In the genomic region with DNA sequence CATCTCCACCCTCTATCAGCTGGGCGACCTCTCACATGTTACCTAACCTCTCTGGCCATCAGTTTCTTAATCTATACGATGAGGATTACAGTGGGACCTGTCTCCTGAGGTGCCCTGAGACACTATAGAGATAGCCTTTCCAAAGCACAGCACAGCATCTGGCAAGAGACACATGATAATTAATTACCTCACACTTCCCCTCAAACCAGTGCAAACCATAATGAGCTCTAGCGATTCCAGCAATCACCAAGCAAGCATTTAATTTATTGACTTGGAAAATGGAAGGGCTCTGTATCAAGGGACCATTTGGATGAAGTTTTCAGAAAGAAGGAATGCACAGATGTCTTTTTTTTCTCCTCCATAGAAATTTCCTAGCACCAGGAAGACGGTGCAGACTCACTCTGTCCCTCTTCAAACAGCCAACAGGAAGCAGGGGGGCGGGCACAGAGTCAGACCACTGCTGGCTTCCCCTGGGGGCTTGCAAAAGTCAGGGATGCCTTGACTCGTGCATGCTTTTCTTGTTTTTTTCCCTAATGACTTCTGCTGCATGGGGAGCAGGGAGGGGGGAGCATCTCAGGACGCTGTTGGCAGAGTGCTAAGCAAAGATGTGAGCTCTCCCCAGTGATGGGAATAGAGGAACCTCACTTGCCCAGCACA, we compare ENCODE assay signal across 15 mouse cellular contexts. TPM values are rescaled to one million over a fixed set of nuclear protein-coding genes. Genes with fewer than 3 reads are reported as not detected.
DNase-seq lines count a peak whose midpoint lies in the region; ATAC-seq and TF ChIP-seq lines count a peak whose summit lies in the region.
"Had no signal": no experiment of that assay in that cellular context is flagged by ENCODE, and none has a peak within 500 bp of the region (broad histone marks: within the 10 kb centered on the region; RNA-seq: fewer than 3 reads in every experiment).

No protein-coding gene starts in this region.

- peak overlapping the region; percentile 25 for H3K27ac ChIP-seq in forebrain, embryonic 13.5 days
- H3K27ac ChIP-seq in forebrain, embryonic 11.5 days (ENCODE audit: low read depth, low read length), result no peak overlapping the region
- H3K27ac ChIP-seq in kidney, embryonic 15.5 days, result 0 out of 2 replicates have a peak overlapping the region, but pooled peaks have one; percentile 47
- H3K27ac ChIP-seq in hindbrain, embryonic 15.5 days (replicated peaks), result 0 out of 2 replicates have a peak overlapping the region, but pooled peaks have one; percentile 28
- H3K27ac ChIP-seq: layer of hippocampus, adult 2 months had no signal

- no peak for TF ChIP-seq POLR2A in brain, embryonic 14.5 days (IDR thresholded peaks at IDR 0.05; ENCODE audit: borderline replicate concordance, extremely low read depth, insufficient read depth, insufficient read length, poor library complexity, severe bottlenecking)

- TF ChIP-seq CTCF in brain, embryonic 14.5 days (IDR thresholded peaks at IDR 0.05; ENCODE audit: borderline replicate concordance, extremely low read depth, insufficient read depth, insufficient read length), result no peak

- no peak for DNase-seq in forebrain, embryonic 11.5 days (ENCODE audit: low spot score)
- DNase-seq in kidney, adult 9 months, result no peak
- peak; percentile 69 for DNase-seq in brain, embryonic 14.5 days (ENCODE audit: low read depth)
- no peak for DNase-seq in adrenal gland, postnatal 4 days (ENCODE audit: low spot score in 2 of 2)
- DNase-seq: cerebellum, adult 8-10 months; thymus, postnatal 25 days had no signal

- H3K36me3 ChIP-seq in forebrain, embryonic 13.5 days (ENCODE audit: poor library complexity, severe bottlenecking), result no peaks in the 10 kb centered on the region
- no peaks in the 10 kb centered on the region for H3K36me3 ChIP-seq in forebrain, embryonic 11.5 days (ENCODE audit: control insufficient read depth, insufficient read depth, low read length)
- no peaks in the 10 kb centered on the region for H3K36me3 ChIP-seq in kidney, embryonic 15.5 days
- no peaks in the 10 kb centered on the region for H3K36me3 ChIP-seq in hindbrain, embryonic 15.5 days

- H3K9ac ChIP-seq in forebrain, embryonic 13.5 days, result no peak overlapping the region
- no peak overlapping the region for H3K9ac ChIP-seq in forebrain, embryonic 11.5 days (ENCODE audit: low read length)
- no peak overlapping the region for H3K9ac ChIP-seq in kidney, embryonic 15.5 days
- H3K9ac ChIP-seq in hindbrain, embryonic 15.5 days, result no peak overlapping the region

- H3K4me2 ChIP-seq in forebrain, embryonic 13.5 days, result no peak overlapping the region
- no peak overlapping the region for H3K4me2 ChIP-seq in forebrain, embryonic 11.5 days (ENCODE audit: low read depth, low read length, severe bottlenecking)
- H3K4me2 ChIP-seq in kidney, embryonic 15.5 days, result no peak overlapping the region
- no peak overlapping the region for H3K4me2 ChIP-seq in hindbrain, embryonic 15.5 days
- H3K4me2 ChIP-seq: heart, embryonic 11.5 days had no signal

- no peaks in the 10 kb centered on the region for H3K9me3 ChIP-seq in forebrain, embryonic 13.5 days (replicated peaks)
- H3K9me3 ChIP-seq in forebrain, embryonic 11.5 days (ENCODE audit: control insufficient read depth, low read length), result no peaks in the 10 kb centered on the region
- H3K9me3 ChIP-seq in kidney, embryonic 15.5 days (replicated peaks), result no peaks in the 10 kb centered on the region
- H3K9me3 ChIP-seq in hindbrain, embryonic 15.5 days, result no peaks in the 10 kb centered on the region

- no peaks in the 10 kb centered on the region for H3K27me3 ChIP-seq in forebrain, embryonic 13.5 days
- H3K27me3 ChIP-seq in forebrain, embryonic 11.5 days (ENCODE audit: control insufficient read depth, insufficient read depth, low read length), result no peaks in the 10 kb centered on the region
- H3K27me3 ChIP-seq in kidney, embryonic 15.5 days, result no peaks in the 10 kb centered on the region
- H3K27me3 ChIP-seq in hindbrain, embryonic 15.5 days, result no peaks in the 10 kb centered on the region

- peaks cover 17% of the 10 kb centered on the region for H3K4me1 ChIP-seq in forebrain, embryonic 13.5 days
- no peaks in the 10 kb centered on the region for H3K4me1 ChIP-seq in forebrain, embryonic 11.5 days (replicated peaks; ENCODE audit: control insufficient read depth, insufficient read depth, low read length)
- H3K4me1 ChIP-seq in kidney, embryonic 15.5 days, result peaks cover 8% of the 10 kb centered on the region
- peaks cover 12% of the 10 kb centered on the region for H3K4me1 ChIP-seq in hindbrain, embryonic 15.5 days (replicated peaks)

- 0 out of 2 replicates have a peak, but pooled peaks have one; percentile 45 for ATAC-seq in forebrain, embryonic 13.5 days
- no peak for ATAC-seq in forebrain, embryonic 11.5 days (replicated peaks; ENCODE audit: low FRiP score)
- peak; percentile 46; the same call in 1 of the 2 replicates for ATAC-seq in kidney, embryonic 15.5 days (replicated peaks; ENCODE audit: low FRiP score)
- ATAC-seq in hindbrain, embryonic 15.5 days (ENCODE audit: low FRiP score, low read depth), result no peak; the same call in 1 of the 2 replicates
- no peak for ATAC-seq in CD4-positive, CD25-positive, alpha-beta regulatory T cell, adult 4 months

- no peak overlapping the region for H3K4me3 ChIP-seq in forebrain, embryonic 13.5 days
- no peak overlapping the region for H3K4me3 ChIP-seq in forebrain, embryonic 11.5 days (ENCODE audit: low read depth, low read length)
- no peak overlapping the region for H3K4me3 ChIP-seq in kidney, embryonic 15.5 days (replicated peaks)
- H3K4me3 ChIP-seq in hindbrain, embryonic 15.5 days, result no peak overlapping the region
- H3K4me3 ChIP-seq: layer of hippocampus, adult 2 months; myocyte had no signal

- 48% methylated on average over 7 of the region's 7 CpGs for WGBS in forebrain, embryonic 13.5 days
- WGBS in forebrain, embryonic 11.5 days, result 60% methylated on average over 7 of the region's 7 CpGs
- 28% methylated on average over 7 of the region's 7 CpGs for WGBS in kidney, embryonic 15.5 days
- WGBS in hindbrain, embryonic 15.5 days, result 39% methylated on average over 7 of the region's 7 CpGs

RNA-seq across cellular contexts. Expression of a gene that starts 34.2 kb away (rescaled TPM):
- not detected in 2 replicates for polyA plus RNA-seq in forebrain, embryonic 13.5 days (2015; fragmentation: Nextera tagmentation; extraction: Ambion mirVana)
- polyA plus RNA-seq in forebrain, embryonic 11.5 days (2014; fragmentation: Nextera tagmentation; extraction: Ambion mirVana), result not detected in 2 replicates
- 0.05 TPM in 1 of 2 replicates, not detected in the other for polyA plus RNA-seq in kidney, embryonic 15.5 days (2015; fragmentation: Nextera tagmentation; extraction: Ambion mirVana)
- polyA plus RNA-seq in brain, embryonic 14.5 days (2012; rRNA removed), result not detected in 2 replicates
- polyA plus RNA-seq in hindbrain, embryonic 15.5 days (2015; fragmentation: Nextera tagmentation; extraction: Ambion mirVana), result not detected in 2 replicates
- polyA plus RNA-seq in CD4-positive, CD25-positive, alpha-beta regulatory T cell, adult 4 months (2017; shearing (Covaris generic)), result not detected
- not detected for total RNA-seq in adrenal gland, postnatal 4 days (2021)
- total RNA-seq: layer of hippocampus, adult 2 months; megakaryocyte-erythroid progenitor cell, adult 5-6 weeks had no signal
- polyA plus RNA-seq: heart, embryonic 11.5 days; liver, adult 2 months; myocyte had no signal

RNA-seq across cellular contexts. Expression of a gene that starts 41.5 kb away (rescaled TPM):
- 18.6 and 21.6 TPM in 2 replicates for polyA plus RNA-seq in forebrain, embryonic 13.5 days (2015; fragmentation: Nextera tagmentation; extraction: Ambion mirVana)
- polyA plus RNA-seq in forebrain, embryonic 11.5 days (2014; fragmentation: Nextera tagmentation; extraction: Ambion mirVana), result 7.9 and 8.9 TPM in 2 replicates
- polyA plus RNA-seq in kidney, embryonic 15.5 days (2015; fragmentation: Nextera tagmentation; extraction: Ambion mirVana), result 3.1 and 3.4 TPM in 2 replicates
- 44.6 and 69.0 TPM in 2 replicates for polyA plus RNA-seq in brain, embryonic 14.5 days (2012; rRNA removed)
- polyA plus RNA-seq in hindbrain, embryonic 15.5 days (2015; fragmentation: Nextera tagmentation; extraction: Ambion mirVana), result 60.0 and 64.1 TPM in 2 replicates
- not detected for polyA plus RNA-seq in CD4-positive, CD25-positive, alpha-beta regulatory T cell, adult 4 months (2017; shearing (Covaris generic))
- total RNA-seq in adrenal gland, postnatal 4 days (2021), result 10 to 100 TPM; 53.2 to 54.9 TPM
- total RNA-seq: megakaryocyte-erythroid progenitor cell, adult 5-6 weeks had no signal
- polyA plus RNA-seq: myocyte had no signal

Comparison
In these comparisons a context has a peak if more than half of its experiments do, and no peak if none do; other contexts are left out.
1. ATAC-seq: peak in forebrain, embryonic 13.5 days (single experiment) and kidney, embryonic 15.5 days (single experiment); none in forebrain, embryonic 11.5 days (single experiment), hindbrain, embryonic 15.5 days (single experiment) and CD4-positive, CD25-positive, alpha-beta regulatory T cell, adult 4 months (single experiment).